Mouse (Mus musculus) kidney, adult 2 months (tissue): ENCODE measurements at regions not wholly inside any gene's neighbourhood (a gene's known extent, or its start where the extent isn't known, plus 50 kb on each side); places are given as distances from the start of the nearest gene placed in this dataset.

ENCODE experiments used
- CTCF ChIP-seq: fragments of 200-500 bp; conservative IDR thresholded peaks from 2 replicates; pipeline ENCODE4 v1.5.1; 2011; ENCODE audit warnings: low read depth, mild to moderate bottlenecking, control low read depth, low read length, moderate library complexity, mixed read lengths; ENCODE audit not compliant: insufficient read depth, insufficient read length
- POLR2A ChIP-seq: fragments of 200-500 bp; IDR thresholded peaks from one replicate; pipeline ENCODE4 v1.6.1; 2011; ENCODE audit warnings: low read depth, low read length, control low read depth

DNA sequence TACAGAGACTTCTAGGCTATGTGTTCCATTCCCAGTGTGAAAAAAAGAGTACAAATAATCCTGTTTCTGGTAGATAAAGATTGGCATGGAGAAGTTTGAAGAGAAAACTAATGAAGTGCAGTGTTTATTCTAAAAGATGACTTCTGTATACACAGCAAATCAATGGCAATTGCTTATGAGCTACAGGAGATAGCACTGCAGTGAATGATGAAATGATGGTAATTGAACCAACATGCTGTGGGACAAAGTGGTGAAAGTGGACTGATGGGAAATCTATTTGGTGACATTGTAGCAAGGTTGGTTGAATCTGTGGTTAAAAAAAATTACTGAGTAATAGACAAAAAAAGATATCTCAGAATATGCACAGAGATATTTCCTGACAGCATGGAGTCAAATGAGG, 1000.4 kb downstream of the Stpg2 start:
- TF ChIP-seq POLR2A (no peak), CTCF (no peak)
